Comparison of ENCODE assay signal across 21 mouse cellular contexts in genomic region chr5:107218594-107218993, GRCm38 (mm10).
"Had no signal": no experiment of that assay in that cellular context is flagged by ENCODE, and none has a peak within 500 bp of the region (broad histone marks: within the 10 kb centered on the region; RNA-seq: fewer than 3 reads in every experiment).

No protein-coding gene starts in this region.

- H3K4me1 ChIP-seq: megakaryocyte, embryonic 14.5 days had no signal

- H3K36me3 ChIP-seq: midbrain, embryonic 15.5 days; neural tube, embryonic 12.5 days; neural tube, embryonic 15.5 days had no signal

- DNase-seq: kidney, adult 18-20 months; kidney, postnatal 25 days; layer of hippocampus, adult 9-11 months; lung, embryonic 14.5 days; right cerebral cortex, adult 18-20 months; right cerebral cortex, postnatal 14 days; right cerebral cortex, postnatal 4 days; thymus, postnatal 25 days had no signal

- H3K4me3 ChIP-seq: layer of hippocampus, adult 2 months; limb, embryonic 10.5 days; limb, embryonic 13.5 days; megakaryocyte, embryonic 14.5 days; midbrain, embryonic 15.5 days; neural tube, embryonic 12.5 days; neural tube, embryonic 15.5 days had no signal

- ATAC-seq: inflammation-experienced regulatory T-cells, adult 6 months; intestine, embryonic 16.5 days; midbrain, embryonic 15.5 days had no signal

- H3K27ac ChIP-seq: kidney, postnatal 0 days; layer of hippocampus, adult 2 months; limb, embryonic 10.5 days; limb, embryonic 13.5 days; macrophage; midbrain, embryonic 15.5 days; neural tube, embryonic 12.5 days; neural tube, embryonic 15.5 days; stomach, postnatal 0 days had no signal

- H3K4me2 ChIP-seq: limb, embryonic 13.5 days; lung, embryonic 14.5 days; midbrain, embryonic 11.5 days; midbrain, embryonic 15.5 days; neural tube, embryonic 12.5 days; neural tube, embryonic 15.5 days had no signal

- H3K27me3 ChIP-seq: limb, embryonic 13.5 days; megakaryocyte, embryonic 14.5 days; midbrain, embryonic 15.5 days; neural tube, embryonic 12.5 days; neural tube, embryonic 15.5 days had no signal

- H3K9ac ChIP-seq: limb, embryonic 13.5 days; lung, embryonic 14.5 days; midbrain, embryonic 15.5 days; neural tube, embryonic 12.5 days; neural tube, embryonic 15.5 days had no signal

- H3K9me3 ChIP-seq: limb, embryonic 10.5 days; limb, embryonic 13.5 days; megakaryocyte, embryonic 14.5 days; midbrain, embryonic 15.5 days; neural tube, embryonic 12.5 days; neural tube, embryonic 15.5 days had no signal
